Mouse (Mus musculus) lung, adult 2 months (tissue): Measurements from ENCODE around the gene Hadhb. TPM values are rescaled to one million over a fixed set of nuclear protein-coding genes. Genes with fewer than 3 reads are reported as not detected.

ENCODE experiments used
- DNase-seq: peaks from one replicate; pipeline ENCODE4 v3.0.0; 2022
- H3K4me1 ChIP-seq: fragments of 200-500 bp; 2 replicates; pipeline ENCODE4 v1.6.1; 2011; ENCODE audit warnings: low read length; ENCODE audit not compliant: control insufficient read depth, insufficient read depth
- H3K4me3 ChIP-seq: fragments of 200-500 bp; replicated peaks from 2 replicates; pipeline ENCODE3; 2011; ENCODE audit warnings: low read depth, mild to moderate bottlenecking, control low read depth, low read length; ENCODE audit errors: extremely low read depth
- CTCF ChIP-seq: fragments of 200-500 bp; IDR thresholded peaks from 2 replicates; pipeline ENCODE4 v1.5.1; 2011; ENCODE audit warnings: mild to moderate bottlenecking, low read length, control low read depth; ENCODE audit not compliant: insufficient read depth
- POLR2A ChIP-seq: fragments of 200-500 bp; IDR thresholded peaks from 2 replicates; pipeline ENCODE4 v1.6.1; 2011; ENCODE audit warnings: low read depth, mild to moderate bottlenecking, control low read depth, low read length, borderline replicate concordance; ENCODE audit errors: extremely low read depth
- WGBS: fragments of 180-500 bp; shearing (Covaris S2); methylation state at CpG from one replicate; pipeline ENCODE4 v1.1.7; 2018; 5-methylcytosine and 5-hydroxymethylcytosine counted together
- polyA plus RNA-seq: library from polyadenylated mRNA; depleted of rRNA; stranded (reverse); fragments of >200 nt; gene quantifications from 2 replicates; pipeline ENCODE4 v1.2.3, GENCODE M21; 2012; rRNA removed

Hadhb gene
- polyA plus RNA-seq, 1 experiment: 112 TPM

GRCm38 (mm10) chr5:30222681-30223080 lies 67.6 kb downstream of the Hadhb start:
- 97% methylated on average over 8 of the region's 8 CpGs for WGBS
- TF ChIP-seq CTCF (no peak), POLR2A (no peak)
- no peak for DNase-seq
- no peaks in the 10 kb centered on the region for H3K4me1 ChIP-seq
- no peak overlapping the region for H3K4me3 ChIP-seq

GRCm38 (mm10) chr5:30230901-30231300 lies 75.9 kb downstream of the Hadhb start:
- H3K4me1 ChIP-seq: peaks cover 4% of the 10 kb centered on the region
- DNase-seq: peak; percentile 16
- H3K4me3 ChIP-seq: no peak overlapping the region
- no peak for TF ChIP-seq POLR2A
- peak; percentile 68 for TF ChIP-seq CTCF
- WGBS: 70% methylated on average over 4 of the region's 4 CpGs

GRCm38 (mm10) chr5:30231891-30232270 lies 76.8 kb downstream of the Hadhb start:
- 27% methylated on average over 16 of the region's 16 CpGs for WGBS
- H3K4me3 ChIP-seq: peak overlapping the region; percentile 75
- TF ChIP-seq CTCF: no peak
- TF ChIP-seq POLR2A: no peak

DNA sequence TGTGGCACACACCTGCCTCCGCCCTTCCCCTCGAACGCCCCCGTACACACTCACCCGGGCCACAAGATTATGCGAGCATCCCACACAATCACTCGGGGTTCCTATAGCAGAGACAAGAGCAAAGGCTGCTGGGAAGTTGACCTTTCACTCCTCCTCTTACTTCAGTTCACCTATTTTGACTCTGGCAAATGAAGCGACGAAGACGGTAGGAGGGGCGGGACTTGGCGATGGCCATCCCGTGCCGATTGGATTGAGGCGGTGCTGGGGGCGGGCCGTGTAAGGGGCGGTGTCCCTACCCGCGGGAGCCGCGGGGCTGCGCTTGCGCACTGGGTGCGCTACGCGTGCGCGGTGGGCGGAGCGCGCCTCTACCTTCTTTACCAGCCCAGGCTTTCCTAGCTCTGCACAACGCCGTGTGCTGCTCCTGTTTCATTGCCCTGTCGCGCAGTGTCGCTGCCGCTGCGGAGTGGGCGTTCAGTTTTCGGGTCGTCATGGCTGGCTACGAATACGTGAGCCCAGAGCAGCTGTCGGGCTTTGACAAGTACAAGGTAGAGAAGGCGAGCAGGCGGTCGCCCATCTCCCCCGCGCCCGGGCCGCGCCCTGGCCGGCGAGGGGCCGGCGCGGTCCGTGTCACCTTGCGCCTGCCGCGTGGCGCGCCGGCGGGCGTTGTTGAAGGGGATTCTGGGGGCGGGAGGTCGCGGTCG lies 77.4 kb downstream of the Hadhb start, which contains the start of gene Selenoi:
Gene Selenoi (plus strand): TSS at position 311 of the 701 bp plus-strand sequence.
- WGBS: 4% methylated on average over 71 of the region's 71 CpGs
- peaks cover 4% of the 10 kb centered on the region for H3K4me1 ChIP-seq
- H3K4me3 ChIP-seq: peak within 1 kb of the TSS; percentile 92
- DNase-seq: peak; percentile 99
- TF ChIP-seq CTCF: no peak
- TF ChIP-seq POLR2A: peak; percentile 90; the same call in 1 of the 2 replicates

More at GRCm38 (mm10) chr5:30231891-30232270, 76.8 kb downstream of the Hadhb start:
- H3K4me1 ChIP-seq: peaks cover 4% of the 10 kb centered on the region
- DNase-seq: no peak

DNA sequence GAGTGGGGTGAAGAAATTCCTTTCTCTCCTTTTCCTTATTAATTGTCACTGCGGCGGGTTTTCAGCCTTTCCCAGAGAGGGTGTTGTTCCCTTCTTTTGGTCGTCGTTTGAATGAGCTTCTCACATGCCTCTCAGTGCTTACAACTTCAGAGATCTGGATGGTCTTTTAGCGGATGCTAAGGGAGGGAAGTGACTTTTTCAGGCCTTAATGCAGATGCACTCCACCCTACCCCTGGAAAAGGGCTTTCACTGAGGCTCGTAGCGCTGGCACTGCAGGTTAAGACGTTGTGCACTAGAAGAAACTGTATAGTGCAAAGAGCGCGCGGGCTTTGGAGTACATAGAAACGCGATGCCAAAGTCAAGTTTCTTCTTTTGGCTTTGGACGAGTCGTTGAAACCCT lies 78.0 kb downstream of the Hadhb start:
- WGBS: 4% methylated on average over 15 of the region's 15 CpGs
- no peak for DNase-seq

GRCm38 (mm10) chr5:30233979-30234378 lies 78.9 kb downstream of the Hadhb start:
- Histone ChIP-seq H3K4me1 (peaks cover 4% of the 10 kb centered on the region), H3K4me3 (no peak overlapping the region)
- TF ChIP-seq POLR2A: no peak
- TF ChIP-seq CTCF: no peak
- WGBS: 21% methylated on average over 8 of the region's 8 CpGs
- no peak for DNase-seq

More for the DNA sequence above, 78.0 kb downstream of the Hadhb start:
- Histone ChIP-seq H3K4me3 (peak overlapping the region; percentile 92), H3K4me1 (peaks cover 4% of the 10 kb centered on the region)
- TF ChIP-seq POLR2A (no peak), CTCF (no peak)

Other genes with a start within 250 kb of the Hadhb start
- gene Il6, start 142.1 kb upstream of the Hadhb start, polyA plus RNA-seq: not detected in 2 replicates
- gene Tyms, start 81.6 kb upstream of the Hadhb start, polyA plus RNA-seq: 9.7 and 12.2 TPM in 2 replicates
- gene Garem2, start 50.1 kb upstream of the Hadhb start, polyA plus RNA-seq: 0.09 and 0.15 TPM in 2 replicates
- gene 3110082J24Rik, start 49.2 kb upstream of the Hadhb start, polyA plus RNA-seq: not detected in 2 replicates
- 36.2 and 64.3 TPM in 2 replicates for gene Hadha, start 86 bp upstream of the Hadhb start, polyA plus RNA-seq
- 0.15 and 0.27 TPM in 2 replicates for gene Adgrf3, start 50.5 kb downstream of the Hadhb start, polyA plus RNA-seq
- 20.4 and 33.5 TPM in 2 replicates for gene Selenoi, start 77.3 kb downstream of the Hadhb start, polyA plus RNA-seq
- 1.3 and 3.1 TPM in 2 replicates for gene Drc1, start 126.1 kb downstream of the Hadhb start, polyA plus RNA-seq